Mouse (Mus musculus) right cerebral cortex, postnatal 4 days (tissue): Measurements from ENCODE around the gene Gtpbp1.

ENCODE experiments used
- DNase-seq: peaks from one replicate; pipeline ENCODE4 v3.0.0-alpha.2; 2022

The Gtpbp1 gene

DNA sequence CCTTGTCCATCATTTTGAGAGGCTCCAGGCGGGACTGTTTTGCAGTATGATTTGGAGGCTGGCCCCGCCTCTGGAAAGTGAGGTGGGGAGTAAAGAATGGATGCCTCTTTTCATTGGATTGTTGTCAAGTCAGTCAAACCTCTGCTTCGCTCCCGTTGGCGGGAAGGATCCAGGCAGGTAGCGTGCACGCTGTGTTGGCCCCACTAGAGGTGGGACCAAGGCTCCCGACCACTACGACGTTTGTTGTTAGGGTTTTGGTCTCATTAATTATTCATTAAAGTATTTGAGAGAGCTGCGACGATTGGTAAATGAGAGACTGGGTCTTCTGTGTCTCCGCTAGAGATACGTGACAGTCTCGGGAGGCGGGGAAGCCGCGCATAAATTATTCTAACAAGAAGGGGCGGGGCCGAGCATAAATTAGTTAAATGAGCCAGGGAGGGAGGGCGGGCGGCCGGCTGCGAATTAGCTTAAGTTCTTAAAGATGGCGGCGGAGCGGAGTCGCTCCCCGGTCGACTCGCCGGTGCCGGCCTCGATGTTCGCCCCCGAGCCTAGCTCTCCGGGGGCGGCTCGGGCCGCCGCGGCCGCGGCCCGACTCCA is at the start of gene Gtpbp1:
Gene Gtpbp1 (plus strand): TSS at position 420 of the 597 bp plus-strand sequence.
- DNase-seq, result peak; percentile 87

DNA sequence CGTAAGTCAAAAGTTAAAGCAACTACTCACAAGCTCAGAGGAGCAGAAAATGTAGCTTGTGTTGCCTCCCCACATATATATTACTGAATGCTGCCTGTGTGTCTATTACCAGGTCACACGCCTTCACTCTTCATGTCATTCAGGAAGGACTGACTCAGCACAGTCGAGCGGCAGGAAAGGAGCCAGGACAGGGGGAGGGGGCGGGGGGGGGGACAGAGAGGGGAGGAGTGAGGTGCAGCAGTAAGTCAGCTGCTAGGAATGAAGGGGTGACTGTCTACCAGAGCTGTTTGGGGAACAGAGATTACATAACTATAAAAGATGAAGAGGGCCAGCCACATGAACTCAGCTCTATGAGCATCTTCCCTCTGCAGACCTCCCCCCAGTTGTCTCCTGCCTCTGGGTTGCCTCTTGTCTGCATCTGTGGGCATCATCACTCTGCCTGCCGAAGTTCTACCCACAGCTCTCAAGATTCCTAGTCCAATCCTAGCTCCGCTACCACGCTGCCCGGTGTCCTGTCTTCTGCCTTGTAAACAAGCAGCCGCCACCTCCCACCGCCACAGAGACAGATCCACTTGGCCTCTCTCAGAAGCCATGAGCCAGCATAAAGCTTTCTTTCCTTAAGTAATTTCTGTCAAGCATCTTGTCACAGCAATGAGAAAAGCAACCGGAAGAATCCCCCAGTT is 49.4 kb upstream of the Gtpbp1 start:
- no peak for DNase-seq

DNA sequence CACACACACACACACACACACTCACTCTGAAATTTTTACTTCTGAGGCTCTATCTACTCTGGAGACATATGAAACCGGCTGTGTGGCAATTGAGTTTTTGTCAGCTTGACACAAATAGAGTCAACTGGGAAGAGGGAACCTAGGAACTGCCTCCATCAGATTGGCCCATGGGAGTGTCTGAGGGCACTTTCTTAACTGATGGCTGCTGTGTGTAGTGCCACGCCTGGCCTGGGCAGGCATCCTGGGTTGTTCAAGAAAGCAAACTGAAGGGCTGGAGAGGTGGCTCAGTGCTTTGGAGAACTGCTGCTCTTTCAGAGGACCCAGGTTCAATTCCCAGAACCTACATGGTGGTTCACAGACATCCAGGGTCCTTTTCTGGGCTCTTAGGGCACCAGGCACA is 45.2 kb upstream of the Gtpbp1 start:
- DNase-seq, result no peak

DNA sequence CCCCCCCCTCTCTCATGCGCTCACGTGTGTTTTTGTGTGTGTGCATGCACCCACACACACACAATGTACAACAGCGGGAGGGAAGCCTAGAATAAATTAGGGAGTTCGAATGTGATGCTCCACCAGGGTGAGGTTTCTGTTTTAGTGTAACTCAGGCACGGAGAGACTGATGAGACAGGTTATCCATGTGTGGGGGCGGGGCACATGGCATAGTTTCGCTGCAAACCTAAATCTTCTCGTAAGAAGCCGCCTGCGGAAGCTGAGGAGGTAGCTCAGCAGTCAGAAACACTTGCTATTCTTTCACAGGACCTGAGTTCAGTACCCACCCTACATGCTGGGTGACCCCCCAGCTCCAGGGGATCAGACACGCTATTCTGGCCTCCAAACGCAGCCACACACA is 42.5 kb upstream of the Gtpbp1 start:
- DNase-seq, result no peak

DNA sequence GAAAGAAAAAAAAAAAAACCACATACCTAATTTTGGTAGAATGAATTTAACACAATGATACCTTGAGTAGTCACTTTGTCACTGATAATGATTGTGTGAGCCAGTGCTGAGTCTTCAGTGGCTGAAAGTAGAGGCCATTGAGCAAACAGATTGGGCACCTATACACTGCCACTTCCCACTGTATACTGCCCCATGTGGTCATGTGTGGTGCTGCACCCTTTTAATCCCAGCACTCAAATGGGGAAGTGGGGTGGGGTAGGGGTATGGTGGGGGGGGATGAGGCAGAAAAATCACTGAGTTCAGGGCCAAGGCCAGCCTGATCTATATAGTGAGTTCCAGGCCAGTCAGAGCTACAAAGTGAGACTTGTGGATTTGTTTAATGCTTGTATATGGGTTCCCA is 40.1 kb upstream of the Gtpbp1 start:
- peak; percentile 54 for DNase-seq

DNA sequence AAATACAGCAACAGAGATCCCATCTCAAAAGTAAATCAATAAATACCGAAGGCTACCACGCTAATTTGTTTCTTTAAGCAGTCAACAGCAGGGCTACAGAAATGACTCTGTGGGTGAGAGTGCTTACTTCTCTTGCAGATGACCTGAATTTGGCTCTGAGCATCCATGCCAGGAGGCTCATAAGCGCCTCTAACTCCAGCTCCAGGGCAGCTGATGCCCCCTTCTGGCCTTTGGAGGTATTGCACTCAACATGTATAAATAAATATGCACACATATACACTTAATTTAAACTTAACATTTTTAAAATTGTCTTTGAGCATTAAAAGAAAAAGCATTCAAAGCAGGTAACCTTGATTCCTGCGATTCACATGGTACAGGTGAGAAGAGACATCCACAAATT is 39.2 kb upstream of the Gtpbp1 start:
- peak; percentile 30 for DNase-seq

DNA sequence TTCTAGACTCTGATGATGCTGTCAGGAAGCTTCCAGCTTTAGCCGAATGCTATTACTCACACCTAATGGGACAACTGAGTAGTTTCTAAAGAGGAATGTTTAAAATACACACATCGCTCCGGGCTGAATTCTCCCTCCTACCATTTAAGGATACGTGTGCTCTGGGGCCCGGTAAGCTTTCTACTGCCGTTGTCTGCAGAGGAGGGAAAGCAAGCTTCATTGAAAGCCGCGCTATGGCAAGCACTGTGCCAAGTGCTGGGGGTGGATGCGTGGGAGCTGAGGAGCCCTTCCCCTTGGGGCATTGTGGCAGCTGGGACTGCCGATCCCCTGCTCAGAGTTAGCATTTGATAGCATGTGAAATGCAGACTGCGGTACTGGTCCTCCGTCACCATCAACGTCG is 34.2 kb upstream of the Gtpbp1 start:
- no peak for DNase-seq

DNA sequence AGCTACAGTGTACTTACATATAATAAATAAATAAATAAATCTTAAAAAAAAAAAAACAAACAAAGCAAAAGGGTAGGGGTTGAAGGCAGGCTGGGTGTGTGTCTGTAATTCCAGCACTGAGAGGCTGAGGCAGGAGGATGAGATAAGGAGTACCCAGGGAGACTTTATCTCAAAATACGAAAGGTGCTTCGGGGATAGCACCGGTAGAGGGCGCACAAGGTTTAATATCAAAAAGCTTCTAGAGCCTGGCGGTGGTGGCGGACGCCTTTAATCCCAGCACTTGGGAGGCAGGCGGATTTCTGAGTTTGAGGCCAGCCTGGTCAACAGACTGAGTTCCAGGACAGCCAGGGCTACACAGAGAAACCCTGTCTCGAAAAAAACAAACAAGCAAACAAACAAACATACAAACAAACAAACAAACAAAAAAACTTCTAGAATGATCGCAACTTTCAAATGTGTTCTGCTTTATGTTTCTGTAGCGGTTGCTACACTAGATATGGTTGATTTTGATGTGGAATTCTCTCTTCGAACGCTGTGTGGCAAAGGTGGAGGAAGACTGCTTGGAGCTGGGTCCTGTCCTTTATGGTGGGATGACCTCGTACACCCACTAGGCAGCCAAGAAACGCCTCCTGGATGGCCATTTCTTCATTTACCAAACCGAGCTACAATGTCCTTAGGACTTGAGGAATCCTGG is 32.7 kb upstream of the Gtpbp1 start:
- DNase-seq, result peak; percentile 91

DNA sequence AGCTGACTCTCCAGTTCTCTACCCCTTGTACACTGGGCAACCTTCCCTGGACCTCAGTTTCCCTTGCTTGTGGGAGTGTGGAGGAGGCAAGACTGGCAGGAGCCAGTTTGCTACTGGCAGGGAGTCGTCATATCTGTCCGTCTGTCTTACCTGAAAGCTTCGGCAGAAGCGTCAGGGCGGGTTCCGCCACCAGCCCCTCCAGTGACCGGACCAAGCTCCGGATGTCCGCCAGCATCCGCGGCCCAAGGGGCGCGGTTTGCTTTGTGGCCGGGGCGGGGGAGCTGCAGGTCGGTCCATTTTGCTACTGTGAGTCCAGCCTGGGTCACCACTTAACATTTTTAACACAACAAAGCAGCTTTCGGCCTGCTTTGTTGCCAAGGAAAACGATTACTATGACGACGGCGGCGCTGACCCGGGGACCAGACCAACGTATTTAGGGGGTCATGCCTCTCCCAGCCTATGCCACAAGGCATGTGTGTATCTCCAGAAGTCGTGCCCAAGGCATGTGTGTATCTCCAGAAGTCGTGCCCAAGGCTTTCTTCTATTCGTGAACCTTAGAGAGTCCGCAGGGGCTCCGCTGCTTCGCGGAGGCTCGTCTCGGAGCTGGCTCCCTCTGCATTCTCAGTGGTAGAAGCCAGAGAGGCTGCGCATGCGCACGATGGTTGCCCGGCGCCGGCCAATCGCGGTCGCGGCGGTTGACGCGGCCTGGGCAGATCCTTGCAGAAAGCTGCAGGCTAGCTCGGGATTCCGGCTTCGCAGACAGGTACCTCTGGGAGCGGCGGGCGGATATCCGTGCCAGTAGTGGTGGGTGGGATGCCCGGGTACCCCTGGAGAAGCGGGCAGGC is 31.9 kb upstream of the Gtpbp1 start, which contains the start of the genes Fam227a and Cby1:
Gene Fam227a (minus strand): TSS at position 426 of the 845 bp plus-strand sequence.
Gene Cby1 (plus strand): TSS at position 669 of the 845 bp plus-strand sequence.
- peak; percentile 98 for DNase-seq

DNA sequence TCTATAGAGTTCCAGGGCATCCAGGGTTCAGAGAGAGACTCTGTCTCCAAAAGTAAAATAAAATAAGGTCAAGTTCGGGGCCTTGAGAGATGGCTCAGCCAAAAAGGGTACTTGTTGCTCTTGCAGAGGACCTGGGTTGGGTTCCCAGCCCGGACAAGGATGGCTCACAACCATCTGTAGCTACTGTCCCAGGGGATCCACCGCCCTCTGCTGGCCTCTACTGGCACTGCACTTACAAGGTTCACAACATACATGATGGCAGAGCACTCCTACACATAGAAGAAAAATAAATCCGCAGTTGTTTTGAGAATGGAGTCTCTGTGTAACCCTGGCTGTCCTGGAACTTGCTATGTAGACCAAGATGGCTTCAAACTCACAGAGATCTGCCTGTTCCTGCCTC is 28.8 kb upstream of the Gtpbp1 start:
- DNase-seq, result peak; percentile 34

DNA sequence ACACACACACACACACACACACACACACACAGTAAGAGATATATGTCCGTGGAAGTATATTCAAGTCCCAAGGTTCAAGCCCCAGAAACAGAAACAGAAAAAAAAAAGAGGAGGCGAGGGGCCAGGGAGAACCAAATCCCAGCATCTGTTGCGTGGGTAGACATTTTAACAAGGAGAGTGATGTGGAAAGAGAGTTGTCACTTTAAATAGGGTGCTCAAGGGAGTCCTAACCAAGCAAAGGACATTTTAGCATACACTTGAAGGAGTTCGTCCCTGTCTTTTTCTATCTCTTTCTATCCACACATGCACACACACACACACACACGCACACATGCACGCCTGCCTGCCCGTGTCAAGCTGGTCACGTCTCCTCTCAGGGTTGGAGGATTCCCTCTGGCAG is 26.0 kb upstream of the Gtpbp1 start:
- DNase-seq, result no peak

DNA sequence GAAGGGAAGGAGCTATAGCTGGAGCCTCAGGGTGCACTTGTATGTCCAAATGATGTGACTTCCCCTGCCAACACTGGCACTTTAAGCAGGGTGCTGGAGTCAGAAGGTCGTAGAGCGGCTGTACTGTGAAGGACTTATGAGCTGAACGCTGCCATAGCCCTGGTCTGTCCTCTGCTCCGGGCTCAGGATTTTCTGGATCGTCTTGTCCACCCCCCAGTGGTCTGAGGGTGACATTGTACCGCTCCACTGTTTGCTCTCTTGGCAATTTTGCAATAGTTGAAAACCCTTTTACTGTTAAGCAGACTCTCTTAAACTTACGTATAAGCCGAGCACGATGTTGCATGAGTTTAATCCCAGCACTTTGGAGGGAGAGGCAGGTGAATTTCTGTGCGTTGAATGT is 21.4 kb upstream of the Gtpbp1 start:
- DNase-seq, result no peak

DNA sequence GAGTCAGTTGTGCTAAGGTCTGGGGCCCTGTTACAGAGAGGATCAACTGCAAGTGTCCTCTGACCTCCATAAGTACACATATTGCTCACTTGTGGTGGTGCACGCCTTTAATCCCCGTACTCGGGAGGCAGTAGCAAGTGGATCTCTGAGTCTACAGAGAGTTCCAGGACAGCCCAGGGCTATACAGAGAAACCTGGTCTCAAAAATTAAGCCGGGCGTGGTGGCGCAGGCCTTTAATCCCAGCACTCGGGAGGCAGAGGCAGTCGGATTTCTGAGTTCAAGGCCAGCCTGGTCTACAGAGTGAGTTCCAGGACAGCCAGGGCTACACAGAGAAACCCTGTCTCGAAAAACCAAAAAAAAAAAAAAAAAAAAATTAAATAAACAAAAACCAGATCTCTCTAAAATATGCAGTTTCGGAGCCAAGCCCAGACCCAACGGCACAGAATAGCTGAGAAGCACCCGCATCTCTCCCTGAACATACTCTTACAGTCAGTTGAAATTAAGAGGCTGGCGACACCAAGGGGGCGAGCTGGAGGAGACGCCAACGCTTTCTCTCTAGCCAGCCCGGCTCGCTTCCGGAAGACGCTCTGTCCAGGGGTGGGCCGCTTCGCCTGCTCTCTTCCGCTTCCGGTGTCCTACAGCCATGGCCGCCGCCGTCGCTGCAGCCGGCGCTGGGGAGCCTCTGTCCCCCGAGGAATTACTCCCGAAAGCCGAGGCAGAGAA is 20.2 kb upstream of the Gtpbp1 start, which contains the start of gene Tomm22:
Gene Tomm22 (plus strand): TSS at position 613 of the 723 bp plus-strand sequence.
- DNase-seq, result peak; percentile 85

DNA sequence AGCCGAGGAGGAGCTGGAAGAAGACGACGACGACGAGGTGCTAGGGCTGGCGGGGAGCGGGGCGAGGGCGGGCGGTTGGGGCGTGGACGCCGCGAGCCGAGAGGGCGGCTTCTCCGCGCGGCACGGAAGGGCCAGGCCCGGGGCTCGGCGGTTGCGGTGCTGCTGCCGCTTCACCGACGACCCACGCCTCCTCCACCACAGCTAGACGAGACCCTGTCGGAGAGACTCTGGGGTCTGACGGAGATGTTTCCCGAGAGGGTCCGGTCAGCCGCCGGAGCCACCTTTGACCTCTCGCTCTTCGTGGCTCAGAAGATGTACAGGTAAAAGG is 19.7 kb upstream of the Gtpbp1 start:
- no peak for DNase-seq

DNA sequence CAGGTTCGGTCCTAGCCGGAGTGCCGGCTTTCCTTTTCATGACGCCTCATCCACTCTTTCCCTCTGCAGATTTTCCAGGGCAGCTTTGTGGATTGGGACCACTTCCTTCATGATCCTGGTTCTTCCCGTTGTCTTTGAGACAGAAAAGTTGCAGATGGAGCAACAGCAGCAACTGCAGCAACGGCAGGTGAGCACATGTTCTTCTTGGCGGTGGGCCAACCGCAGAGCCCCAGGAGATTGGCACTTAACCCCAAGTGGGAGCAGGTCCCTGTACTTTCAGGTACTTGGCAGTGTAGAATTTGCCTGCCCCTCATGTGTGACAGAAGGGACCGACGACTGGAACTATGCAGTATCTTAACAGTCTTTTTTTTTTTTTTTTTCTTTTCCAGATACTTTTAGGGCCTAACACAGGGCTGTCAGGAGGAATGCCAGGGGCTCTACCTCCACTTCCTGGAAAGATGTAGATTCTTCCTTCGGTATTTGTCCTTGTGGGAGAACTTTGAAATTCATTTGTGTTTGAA is 18.8 kb upstream of the Gtpbp1 start:
- DNase-seq, result peak; percentile 35

DNA sequence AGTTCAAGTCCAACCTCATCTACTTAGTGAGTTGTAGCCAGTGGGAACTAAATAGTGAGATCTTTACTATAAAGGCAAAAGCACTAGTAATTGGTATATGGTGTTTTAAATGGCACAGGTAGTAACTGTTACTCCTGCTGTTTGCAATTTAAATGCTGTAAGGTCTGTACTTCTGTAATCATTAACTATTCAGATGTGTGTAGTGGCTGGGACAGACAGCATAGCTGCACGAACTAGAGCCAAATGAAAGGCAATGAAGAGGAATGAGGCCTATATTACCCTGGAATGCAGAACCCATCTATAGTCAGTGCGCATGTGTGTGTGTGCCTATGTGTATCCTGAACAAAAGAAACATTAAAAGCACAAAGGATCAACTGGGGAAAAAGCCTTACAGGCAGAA is 12.7 kb upstream of the Gtpbp1 start:
- DNase-seq, result no peak

DNA sequence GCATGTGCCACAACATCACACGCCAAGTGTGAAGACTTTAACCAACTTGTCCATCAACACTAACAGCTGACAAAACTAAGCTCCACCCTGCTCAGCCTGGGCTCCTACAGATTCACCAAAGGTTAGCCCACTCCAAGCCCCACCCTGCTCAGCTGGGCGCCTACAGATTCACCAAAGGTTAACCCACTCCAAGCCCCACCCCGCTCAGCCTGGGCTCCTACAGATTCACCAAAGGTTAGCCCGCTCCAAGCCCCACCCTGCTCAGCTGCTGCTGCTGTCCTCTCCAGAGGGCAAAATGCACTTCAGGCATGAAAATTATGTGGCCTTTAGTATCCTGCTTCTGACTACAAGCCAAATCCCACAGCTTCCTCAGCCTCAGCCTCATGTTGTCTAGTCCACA is 8.7 kb upstream of the Gtpbp1 start:
- DNase-seq, result no peak

DNA sequence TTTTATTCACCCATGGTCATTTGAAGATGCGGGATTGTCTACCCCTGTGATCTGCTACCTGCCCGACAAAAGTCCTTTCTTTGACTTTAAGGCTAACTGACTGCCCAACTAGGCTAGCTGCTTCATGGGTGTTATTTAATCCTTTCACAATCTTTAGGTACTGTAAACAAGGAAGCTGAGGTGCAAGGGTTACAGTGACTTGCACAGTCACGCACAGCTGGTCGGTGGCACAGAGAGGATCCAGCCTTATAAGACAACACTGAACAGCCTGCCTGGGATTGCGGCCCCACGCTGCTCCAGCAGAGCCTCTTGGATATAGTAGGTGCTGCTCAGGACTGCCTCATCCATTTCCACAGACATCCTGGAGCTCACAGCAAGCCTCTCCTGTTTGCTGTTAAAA is 7.5 kb upstream of the Gtpbp1 start:
- no peak for DNase-seq

DNA sequence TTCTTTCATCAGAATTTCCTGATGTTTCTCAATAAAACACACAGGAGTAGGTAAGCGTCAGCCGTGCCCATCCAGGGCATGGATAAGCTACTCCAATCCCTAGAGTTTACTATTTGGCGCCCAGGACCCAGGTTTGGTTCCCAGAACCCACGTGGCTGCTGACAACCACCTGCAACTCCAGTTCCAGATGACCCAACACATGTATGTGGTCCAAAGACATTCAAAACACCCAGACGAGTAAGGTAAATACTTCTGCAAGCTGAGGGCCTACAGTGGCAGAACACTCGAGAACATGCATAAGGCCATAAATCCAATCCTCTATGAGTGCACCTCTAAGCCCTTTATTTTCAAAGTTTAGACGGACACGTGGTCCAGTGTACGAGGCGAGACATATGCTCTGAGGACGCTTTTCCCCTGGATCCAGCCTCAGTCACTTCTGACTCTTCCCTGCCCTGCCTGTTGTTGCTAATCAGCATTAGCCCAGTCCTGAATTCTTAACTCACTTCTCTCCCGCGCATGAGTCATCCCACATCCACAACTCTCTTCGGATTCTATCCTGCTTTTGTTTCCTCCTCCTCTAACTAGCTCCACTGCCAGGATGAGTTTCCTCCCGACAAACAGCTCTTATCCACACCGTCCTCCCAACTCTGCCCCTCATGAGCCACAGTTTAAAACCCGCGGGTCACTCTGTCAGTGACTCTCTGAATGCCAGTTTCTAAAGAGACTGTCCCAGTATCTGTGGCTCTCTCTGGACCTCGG is 6.8 kb upstream of the Gtpbp1 start:
- no peak for DNase-seq

DNA sequence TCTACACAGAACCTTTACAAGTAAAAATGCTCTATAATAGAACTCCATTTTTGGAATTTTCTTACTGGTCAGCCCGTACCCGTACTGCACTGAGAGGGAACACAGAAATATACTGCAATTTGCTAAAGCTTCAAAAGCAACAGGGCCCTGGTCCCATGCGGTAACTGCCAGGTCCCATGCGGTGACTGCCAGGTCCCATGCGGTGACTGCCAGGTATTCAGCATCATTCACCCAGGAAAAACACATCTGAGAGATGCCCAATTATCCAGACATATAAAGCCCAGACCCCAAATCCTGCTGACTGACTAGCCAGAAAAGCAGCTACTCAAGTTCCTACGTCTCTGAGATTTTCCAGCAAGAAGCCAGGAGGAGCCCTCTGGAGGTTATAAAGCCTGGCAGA is 6.0 kb upstream of the Gtpbp1 start:
- no peak for DNase-seq

DNA sequence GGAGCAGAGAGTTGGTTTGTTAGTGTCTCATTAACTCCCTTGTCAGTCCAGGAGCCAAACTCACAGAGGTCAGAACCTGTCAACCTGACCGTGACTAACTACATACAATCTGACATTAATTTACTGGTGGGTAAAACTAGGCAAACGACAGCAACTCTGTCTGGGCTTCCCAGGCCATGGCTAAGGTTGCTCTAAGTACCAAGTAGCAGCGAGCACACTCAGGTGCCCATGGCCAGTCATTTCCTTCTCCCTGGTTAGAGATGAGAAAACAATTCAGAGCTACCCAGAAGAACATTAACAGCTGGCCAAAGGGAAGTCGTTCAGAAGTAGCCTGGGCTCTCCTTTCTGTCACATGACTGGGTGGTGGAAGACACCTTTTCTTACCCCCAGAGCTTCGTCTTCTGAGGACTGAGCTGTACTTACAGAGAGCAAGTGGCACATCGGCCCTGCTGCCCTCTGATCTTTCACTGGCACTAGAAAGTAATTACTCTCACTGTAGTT is 5.5 kb upstream of the Gtpbp1 start:
- DNase-seq, result no peak
